Mouse (Mus musculus) lung, postnatal 0 days (tissue): Measurements from ENCODE around the gene Msx1.

ENCODE experiments used
- CTCF ChIP-seq: IDR thresholded peaks from 2 replicates; pipeline ENCODE4 v1.5.1; 2016; ENCODE audit warnings: antibody characterized with exemption, mild to moderate bottlenecking
- EP300 ChIP-seq: IDR thresholded peaks from 2 replicates; pipeline ENCODE4 v1.6.1; 2016; ENCODE audit warnings: antibody characterized with exemption, mild to moderate bottlenecking, control low read depth

GRCm38 (mm10) chr5:37774011-37774410, 50.4 kb downstream of the Msx1 start:
- TF ChIP-seq CTCF, result no peak
- TF ChIP-seq EP300, result no peak
